Mouse (Mus musculus): ENCODE measurements at regions not wholly inside any gene's neighbourhood (a gene's known extent, or its start where the extent isn't known, plus 50 kb on each side); places are given as distances from the start of the nearest gene placed in this dataset.

GRCm38 (mm10) chr16:21274012-21274528, 69.5 kb downstream of the Ephb3 start:
- TF ChIP-seq POLR2A (IDR thresholded peaks at IDR 0.05; ENCODE audit: borderline replicate concordance, extremely low read depth, low read depth, low read length) (no peak), CTCF (IDR thresholded peaks at IDR 0.05; ENCODE audit: insufficient read depth, low read length) (no peak)

Data from lung, adult 2 months (tissue).